Mouse (Mus musculus) telencephalon, adult 2 months (tissue): Measurements from ENCODE around the gene Golga3.

Experiments used
- DNase-seq: peaks from one replicate; pipeline ENCODE4 v3.0.0-alpha.2; 2011; ENCODE audit warnings: low read depth, low spot score

Golga3 gene

DNA sequence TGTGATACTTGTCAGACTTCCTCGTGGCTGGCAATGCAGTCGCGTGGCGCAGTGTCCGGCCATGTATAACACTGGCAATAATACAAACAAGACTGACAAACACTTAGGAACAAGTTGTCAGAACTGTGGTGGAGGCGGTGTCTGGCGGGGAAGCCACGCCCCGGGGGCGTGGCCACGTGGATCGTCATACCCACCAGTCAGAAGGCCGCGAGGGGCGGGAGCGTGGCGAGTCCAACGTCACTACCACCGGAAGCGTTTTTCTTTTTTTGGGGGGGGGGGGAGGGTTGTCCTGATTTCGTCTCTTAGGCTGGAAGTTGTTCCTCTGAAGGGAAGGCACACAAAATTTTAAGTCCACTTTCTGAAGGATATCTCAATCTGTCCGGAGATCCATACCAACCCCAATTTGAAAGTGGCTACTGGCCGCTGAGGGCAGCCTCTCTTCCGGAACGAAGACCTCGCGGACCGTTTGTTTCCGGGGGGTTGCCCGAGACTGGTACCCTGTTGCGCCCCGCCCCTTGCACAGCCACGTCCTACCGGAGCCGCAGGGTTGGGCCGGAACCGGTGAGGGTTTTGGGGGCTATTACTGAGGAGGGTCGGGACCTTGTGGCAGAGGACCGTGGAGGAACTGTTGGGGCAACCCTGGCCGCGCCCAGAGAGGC is at the start of gene Golga3:
Golga3 (plus strand) TSS at position 340 of the 659 bp plus-strand sequence.
- peak; percentile 89 for DNase-seq

DNA sequence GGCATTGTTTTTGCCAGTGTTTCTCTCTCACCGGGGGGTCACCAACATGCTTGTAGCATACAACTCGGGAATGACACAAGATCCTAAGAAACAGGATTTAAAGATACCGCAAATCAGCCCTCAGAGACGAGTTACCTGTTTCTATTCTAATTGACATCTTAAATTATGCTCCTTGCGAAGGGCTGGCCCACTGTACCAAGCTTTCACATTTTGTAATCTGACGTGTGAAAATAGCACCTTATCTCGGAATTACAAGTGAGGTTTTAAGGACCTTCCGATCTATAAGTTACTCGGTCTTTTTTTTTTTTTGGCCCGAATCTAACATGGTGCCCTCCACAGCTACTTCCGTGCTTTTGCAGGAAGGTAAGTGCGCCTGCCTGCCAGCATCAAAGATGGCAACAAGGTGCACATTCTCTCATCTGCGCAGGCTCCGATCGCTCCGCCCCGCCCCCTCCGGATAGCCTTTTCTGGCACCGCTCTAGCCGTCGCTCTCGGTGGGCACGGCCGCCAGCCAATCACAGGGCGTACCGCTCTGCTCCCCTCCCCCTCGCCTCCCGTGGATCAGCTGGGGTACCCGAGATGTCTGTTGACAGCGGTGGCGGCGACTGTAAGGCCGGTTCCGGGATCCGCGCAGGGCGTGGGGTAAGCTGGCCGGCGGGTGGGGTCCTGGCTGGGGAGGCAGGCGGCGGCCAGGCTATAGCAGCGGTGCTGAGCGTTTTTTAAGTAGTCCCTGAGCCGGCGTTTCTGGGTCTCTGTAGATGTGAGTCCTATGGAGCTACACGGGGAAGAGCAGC is 41.0 kb upstream of the Golga3 start, which contains the start of gene Chfr:
Chfr (plus strand) TSS at position 550 of the 794 bp plus-strand sequence.
- DNase-seq: peak; percentile 98

DNA sequence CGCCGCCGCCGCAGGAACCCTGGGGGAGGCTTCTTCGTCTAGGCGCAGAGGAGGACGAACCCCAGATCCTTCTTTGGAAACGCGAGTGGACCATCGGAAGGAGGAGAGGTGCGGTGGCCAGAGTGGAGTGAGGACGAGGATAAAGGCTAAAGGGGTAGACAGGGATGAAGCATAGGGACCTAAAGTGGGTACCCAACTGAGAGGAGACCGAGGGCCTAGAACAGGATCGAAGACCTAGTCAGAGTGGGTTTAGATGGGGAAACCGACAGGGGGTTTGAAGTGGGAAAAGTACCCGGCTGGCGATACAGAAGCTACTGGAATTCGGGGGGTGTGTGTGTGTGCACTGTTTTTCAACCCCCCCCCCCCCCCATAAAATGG is 40.4 kb upstream of the Golga3 start:
- DNase-seq: no peak

DNA sequence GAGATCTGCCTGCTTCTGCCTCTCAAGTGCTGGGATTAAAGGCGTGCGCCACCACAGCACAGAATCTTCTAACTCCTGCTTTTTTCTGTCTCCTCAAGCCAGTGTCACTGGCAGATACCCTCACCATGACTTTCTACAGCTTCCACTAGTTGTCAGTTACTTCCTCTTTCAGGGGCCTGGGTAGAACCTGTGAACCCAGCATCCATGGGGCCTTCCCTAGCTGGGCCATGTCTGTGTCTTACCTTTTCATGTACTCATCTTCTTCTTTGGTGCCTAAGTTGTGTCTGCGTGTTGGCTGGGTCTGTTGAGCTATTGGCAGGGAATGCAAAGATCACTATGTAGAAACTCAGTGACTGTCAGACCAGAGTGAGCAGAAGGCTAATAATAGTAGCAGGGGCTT is 38.7 kb upstream of the Golga3 start:
- DNase-seq: no peak

DNA sequence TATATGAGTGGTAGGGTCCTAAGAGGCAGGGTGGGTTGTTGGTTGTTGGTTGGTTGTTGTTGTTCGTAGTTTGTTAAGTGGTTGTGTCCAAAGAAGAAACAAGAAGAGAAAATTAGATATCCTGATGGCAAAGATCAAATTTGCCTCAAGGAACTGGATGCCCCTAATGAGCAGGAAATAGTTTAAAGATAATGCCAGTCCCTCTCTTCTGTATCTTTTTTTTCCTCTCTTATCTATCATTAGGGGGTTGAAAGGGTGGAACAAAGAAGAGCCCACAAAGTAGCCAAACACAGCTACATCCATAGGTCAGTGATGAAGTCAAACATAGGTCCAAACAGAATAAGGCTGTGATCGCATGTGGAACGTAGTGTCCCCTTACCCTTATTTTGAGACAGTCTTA is 37.2 kb upstream of the Golga3 start:
- no peak for DNase-seq

GRCm38 (mm10) chr5:110140424-110140823 is 36.1 kb upstream of the Golga3 start:
- no peak for DNase-seq

GRCm38 (mm10) chr5:110142309-110142708 is 34.2 kb upstream of the Golga3 start:
- DNase-seq: no peak

DNA sequence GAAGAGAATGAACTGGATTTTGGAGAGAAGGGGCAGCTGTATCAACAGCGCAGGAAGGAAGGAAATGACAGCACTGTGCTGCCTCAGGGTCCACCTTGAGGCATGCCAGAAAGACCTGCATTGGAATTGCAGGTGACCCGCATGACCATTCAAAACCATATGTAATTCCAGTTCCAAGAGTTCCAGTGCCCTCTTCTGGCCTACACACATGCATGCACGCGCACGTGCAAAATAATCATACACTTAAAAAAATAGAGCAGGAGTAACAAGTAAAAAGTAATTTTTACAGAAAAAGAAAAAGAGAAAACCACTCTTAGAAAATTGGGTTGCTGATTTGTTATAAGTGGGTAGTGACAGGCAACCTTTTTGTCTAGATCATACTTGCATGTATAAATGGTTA is 33.5 kb upstream of the Golga3 start:
- no peak for DNase-seq

- DNase-seq: no peak
Measured at GRCm38 (mm10) chr5:110169374-110169773, 7.1 kb upstream of the Golga3 start.

DNA sequence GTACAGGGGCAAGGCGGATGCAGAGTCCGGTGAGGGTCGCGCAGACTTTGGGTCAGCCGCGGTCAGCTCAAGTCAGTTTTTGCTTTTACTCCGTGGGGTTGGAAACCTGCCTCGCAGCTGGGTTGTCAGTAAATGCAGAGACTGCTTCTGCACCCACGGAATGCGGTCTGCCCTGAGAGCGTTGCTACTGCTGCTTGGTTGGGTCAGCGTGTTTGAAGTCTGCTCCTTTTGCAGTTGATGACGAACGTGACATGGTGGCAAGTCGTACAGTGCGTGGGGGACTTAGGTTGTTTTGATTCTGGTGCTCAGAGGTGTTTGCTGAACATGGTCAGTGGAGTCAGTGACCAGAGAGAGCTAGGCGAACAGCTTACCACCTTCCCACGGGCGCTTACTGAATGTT is 520 bp downstream of the Golga3 start:
- no peak for DNase-seq

- no peak for DNase-seq
Measured at GRCm38 (mm10) chr5:110178628-110179027, 2.1 kb downstream of the Golga3 start.

- DNase-seq: no peak
Measured at GRCm38 (mm10) chr5:110181716-110182115, 5.2 kb downstream of the Golga3 start.

DNA sequence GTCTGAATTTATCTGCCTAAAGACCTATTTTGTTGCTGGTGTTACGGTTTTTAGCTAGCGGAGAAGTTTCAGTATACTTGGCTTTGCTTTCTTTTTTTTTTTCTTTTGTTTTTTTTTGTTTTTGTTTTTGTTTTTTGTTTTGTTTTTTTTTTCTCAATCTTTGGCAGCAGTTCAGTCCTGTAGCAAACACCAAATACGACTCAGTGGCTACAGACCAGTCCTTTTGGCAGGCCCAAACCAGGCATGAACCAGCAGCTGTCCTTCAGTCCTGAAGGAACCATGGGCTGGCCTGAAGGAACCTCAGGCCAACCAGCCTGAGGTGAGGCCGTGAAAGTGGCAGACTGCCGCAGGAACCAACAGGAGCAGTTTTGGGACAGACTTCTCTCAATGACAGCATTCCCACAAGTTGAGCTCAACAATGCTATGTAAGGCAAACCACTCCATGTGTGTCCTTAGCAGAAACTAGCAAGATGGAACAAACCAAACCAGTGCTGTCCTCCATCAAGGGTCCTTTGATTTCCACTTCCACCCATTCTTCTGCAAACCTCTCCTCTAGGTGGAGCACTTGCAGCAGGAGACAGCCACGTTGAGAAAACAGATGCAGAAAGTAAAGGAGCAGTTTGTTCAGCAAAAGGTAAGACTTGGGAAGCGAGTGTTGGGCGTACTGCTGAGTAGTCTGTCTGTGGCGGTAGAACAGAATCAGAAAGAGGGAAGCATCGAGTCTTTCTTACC is 26.8 kb downstream of the Golga3 start:
- DNase-seq: no peak

DNA sequence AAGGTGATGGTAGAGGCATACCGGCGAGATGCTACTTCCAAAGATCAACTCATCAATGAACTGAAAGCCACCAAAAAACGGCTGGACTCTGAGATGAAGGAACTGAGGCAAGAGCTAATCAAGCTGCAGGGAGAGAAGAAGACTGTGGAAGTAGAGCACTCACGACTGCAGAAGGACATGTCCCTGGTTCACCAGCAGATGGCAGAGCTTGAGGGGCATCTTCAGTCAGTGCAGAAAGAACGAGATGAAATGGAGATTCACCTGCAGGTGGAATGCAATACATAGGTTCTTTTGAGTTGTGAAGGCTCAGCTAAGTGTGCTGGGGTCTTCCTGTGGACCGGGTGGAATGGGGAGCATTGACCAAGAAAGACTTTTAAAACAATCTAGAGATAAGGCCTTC is 28.3 kb downstream of the Golga3 start:
- no peak for DNase-seq

DNA sequence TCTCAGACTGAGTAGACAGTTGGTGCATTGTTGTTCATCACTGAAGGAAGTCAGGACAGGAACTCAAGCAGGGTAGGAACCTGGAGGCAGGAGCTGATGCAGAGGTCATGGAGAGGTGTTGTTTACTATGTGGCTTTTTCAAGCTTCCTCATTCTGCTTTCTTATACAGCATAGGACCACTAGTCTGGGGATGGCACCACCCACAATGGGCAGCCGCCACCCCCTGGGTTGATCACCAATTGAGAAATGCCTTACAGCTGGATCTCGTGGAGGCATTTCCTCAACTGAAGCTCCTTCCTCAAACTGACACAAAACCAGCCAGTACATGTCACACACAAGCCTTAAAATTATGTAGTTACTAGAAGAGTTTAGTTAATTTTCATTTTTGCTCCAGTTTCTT is 34.8 kb downstream of the Golga3 start:
- DNase-seq: no peak

DNA sequence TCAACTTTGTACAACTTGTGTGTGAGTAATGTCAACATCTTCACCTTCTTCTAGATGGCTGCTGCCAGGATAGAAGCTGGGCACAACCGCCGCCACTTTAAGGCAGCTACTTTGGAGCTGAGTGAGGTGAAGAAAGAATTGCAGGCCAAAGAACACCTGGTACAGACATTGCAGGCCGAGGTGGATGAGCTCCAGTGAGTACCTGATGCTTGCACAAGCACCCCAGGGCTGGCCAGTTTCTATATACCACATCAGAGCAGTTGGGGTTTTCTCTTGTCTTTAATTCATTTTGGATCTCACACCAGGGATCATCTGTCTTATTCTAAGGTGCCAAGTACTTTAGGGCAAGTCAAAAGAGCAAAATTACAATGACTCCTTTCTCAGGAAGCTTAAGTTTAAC is 40.3 kb downstream of the Golga3 start:
- DNase-seq: no peak

GRCm38 (mm10) chr5:110220331-110220730 is 43.8 kb downstream of the Golga3 start:
- DNase-seq: no peak

DNA sequence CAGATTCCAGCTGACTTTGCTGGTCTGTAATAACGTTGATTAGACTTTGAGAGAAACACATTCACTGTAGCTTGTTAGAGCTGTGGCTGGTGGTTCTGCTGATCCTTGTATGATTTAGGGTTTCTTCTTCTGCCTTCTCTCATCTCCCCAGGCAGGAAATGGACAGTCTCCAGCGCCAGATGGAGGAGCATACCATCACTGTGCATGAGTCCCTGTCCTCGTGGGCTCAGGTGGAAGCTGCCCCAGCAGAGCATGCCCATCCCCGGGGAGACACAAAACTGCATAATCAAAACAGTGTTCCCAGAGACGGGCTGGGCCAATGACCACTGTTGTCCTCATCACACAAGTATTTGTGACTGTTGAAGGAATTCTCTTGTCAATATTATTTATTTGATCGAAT is 46.3 kb downstream of the Golga3 start:
- no peak for DNase-seq

DNA sequence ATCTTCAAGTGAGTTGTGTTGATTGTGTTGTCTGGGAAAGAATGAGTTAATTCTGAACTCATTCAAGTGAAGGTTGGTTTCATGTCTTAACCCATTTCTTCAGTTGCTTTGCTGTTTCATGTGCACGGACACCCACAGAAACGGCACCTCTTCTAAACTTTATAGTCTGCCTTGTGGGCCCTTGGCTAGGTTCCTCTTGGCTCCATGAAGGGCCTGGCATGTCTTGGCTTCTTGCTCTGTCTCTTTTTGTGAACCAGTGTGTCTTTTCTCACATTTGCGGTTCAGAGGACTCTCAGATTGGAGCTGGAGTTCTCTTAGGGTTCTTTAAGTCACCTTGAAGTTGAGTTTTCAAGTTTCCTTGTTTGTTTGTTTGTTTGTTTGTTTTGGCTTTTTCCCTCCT is 48.6 kb downstream of the Golga3 start:
- DNase-seq: no peak

- DNase-seq: no peak
Measured at GRCm38 (mm10) chr5:110227336-110227883, 50.9 kb downstream of the Golga3 start.

DNA sequence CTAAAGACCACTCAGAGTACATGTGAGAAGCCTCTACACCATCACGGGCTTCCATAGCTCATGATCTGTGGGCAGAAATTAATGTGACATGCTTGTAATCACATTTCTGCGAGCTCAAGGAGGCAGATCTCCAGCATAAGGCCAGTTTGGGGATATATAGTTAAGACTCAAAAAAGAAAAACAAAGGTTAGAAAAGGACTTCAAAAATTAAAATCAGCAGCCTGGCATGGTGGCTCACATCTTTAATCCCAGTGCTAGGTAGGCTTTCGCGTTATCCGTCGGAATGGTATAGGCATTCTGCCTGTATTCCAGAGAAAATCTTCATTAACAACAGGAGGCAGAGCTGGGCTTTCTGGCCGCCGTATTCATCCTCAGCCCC is 53.9 kb downstream of the Golga3 start:
- peak; percentile 15 for DNase-seq

DNA sequence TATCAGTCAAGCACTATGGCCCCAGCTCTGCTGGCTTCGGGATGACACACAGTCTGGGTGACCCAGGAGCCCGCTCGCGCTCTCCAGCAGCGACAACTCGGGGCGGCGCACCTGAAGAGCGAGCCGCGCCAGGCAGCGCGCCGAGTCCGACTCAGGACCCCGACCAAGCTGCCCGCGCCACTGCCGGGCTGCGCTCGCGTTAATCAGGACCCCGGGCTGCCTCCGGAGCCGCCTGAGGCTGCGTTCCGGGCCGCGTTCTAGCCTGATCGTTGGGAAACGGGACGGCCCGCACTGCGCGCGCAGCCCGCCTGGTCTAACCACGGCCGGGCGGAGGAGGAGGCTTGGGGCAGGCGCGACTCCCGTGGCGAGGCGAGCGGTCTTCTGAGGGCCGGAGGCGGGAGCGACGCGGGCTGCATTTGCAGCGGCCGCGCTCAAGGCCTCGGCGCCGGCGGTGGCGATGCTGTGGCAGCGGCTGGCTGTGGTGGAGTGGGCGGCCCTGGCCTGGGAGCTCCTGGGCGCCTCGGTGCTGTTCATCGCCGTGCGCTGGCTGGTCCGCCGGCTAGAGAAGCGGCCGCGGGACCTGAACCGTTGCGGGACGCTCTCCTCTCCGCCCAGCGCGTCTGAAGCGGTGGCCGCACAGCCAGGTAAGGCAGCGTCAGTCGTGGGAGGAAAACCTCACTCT is 54.4 kb downstream of the Golga3 start, which contains the start of gene Ankle2:
Ankle2 (plus strand) TSS at position 225 of the 682 bp plus-strand sequence.
- DNase-seq: peak; percentile 77
